Mouse (Mus musculus): Measurements from ENCODE around the gene Dolpp1.
"Not testable (repeated sequence)": the region's sequence is repeated elsewhere in the genome, so short reads cannot be mapped to it uniquely, and the experiment has no call there.

Gene Dolpp1

GRCm38 (mm10) chr2:30413038-30413973, 21.3 kb downstream of the Dolpp1 start:
- peak; percentile 66 for DNase-seq

GRCm38 (mm10) chr2:30414101-30414500, 22.0 kb downstream of the Dolpp1 start:
- no peak for DNase-seq

GRCm38 (mm10) chr2:30414681-30415080, 22.6 kb downstream of the Dolpp1 start:
- DNase-seq, result no peak

GRCm38 (mm10) chr2:30415157-30415935, 23.3 kb downstream of the Dolpp1 start, which contains the start of gene Crat:
TSS of gene Crat (minus strand) at chr2:30415813.
- peak; percentile 97 for DNase-seq

GRCm38 (mm10) chr2:30415936-30416648, 24.0 kb downstream of the Dolpp1 start, which contains the start of gene Ptpa:
TSS of gene Ptpa (plus strand) at chr2:30416039.
- DNase-seq, result peak; percentile 93

GRCm38 (mm10) chr2:30416649-30416965, 24.6 kb downstream of the Dolpp1 start:
- no peak for DNase-seq

- not testable (repeated sequence) for DNase-seq
Measured at GRCm38 (mm10) chr2:30417154-30417553, 25.1 kb downstream of the Dolpp1 start.

- no peak for DNase-seq
Measured at GRCm38 (mm10) chr2:30417595-30418165, 25.6 kb downstream of the Dolpp1 start.

- no peak for DNase-seq
Measured at GRCm38 (mm10) chr2:30418259-30418658, 26.2 kb downstream of the Dolpp1 start.

GRCm38 (mm10) chr2:30419112-30419511, 27.1 kb downstream of the Dolpp1 start:
- DNase-seq, result no peak

GRCm38 (mm10) chr2:30421432-30421831, 29.4 kb downstream of the Dolpp1 start:
- no peak for DNase-seq

GRCm38 (mm10) chr2:30429156-30429555, 37.1 kb downstream of the Dolpp1 start:
- DNase-seq, result no peak

GRCm38 (mm10) chr2:30435326-30436155, 43.5 kb downstream of the Dolpp1 start:
- peak; percentile 65 for DNase-seq

- DNase-seq, result no peak
Measured at GRCm38 (mm10) chr2:30436156-30436545, 44.1 kb downstream of the Dolpp1 start.

GRCm38 (mm10) chr2:30436809-30437208, 44.8 kb downstream of the Dolpp1 start:
- DNase-seq, result no peak

- no peak for DNase-seq
Measured at GRCm38 (mm10) chr2:30437791-30438190, 45.7 kb downstream of the Dolpp1 start.

- DNase-seq, result no peak
Measured at GRCm38 (mm10) chr2:30439631-30440030, 47.6 kb downstream of the Dolpp1 start.

GRCm38 (mm10) chr2:30440211-30440700, 48.2 kb downstream of the Dolpp1 start:
- no peak for DNase-seq

GRCm38 (mm10) chr2:30440701-30441517, 48.9 kb downstream of the Dolpp1 start:
- peak; percentile 69 for DNase-seq
